Mouse (Mus musculus) testis, adult 2 months (tissue): Measurements from ENCODE around the gene Dera.

Experiments used
- CTCF ChIP-seq: fragments of 200-500 bp; IDR thresholded peaks from 2 replicates; pipeline ENCODE4 v1.5.1; 2012; ENCODE audit warnings: low read depth, mild to moderate bottlenecking, inconsistent platforms, low read length, moderate library complexity; ENCODE audit not compliant: control insufficient read depth, insufficient read depth, insufficient replicate concordance
- POLR2A ChIP-seq: fragments of 200-500 bp; IDR thresholded peaks from 2 replicates; pipeline ENCODE4 v1.6.1; 2012; ENCODE audit warnings: low read depth, mild to moderate bottlenecking, inconsistent platforms, low read length, moderate library complexity; ENCODE audit not compliant: control insufficient read depth

DNA sequence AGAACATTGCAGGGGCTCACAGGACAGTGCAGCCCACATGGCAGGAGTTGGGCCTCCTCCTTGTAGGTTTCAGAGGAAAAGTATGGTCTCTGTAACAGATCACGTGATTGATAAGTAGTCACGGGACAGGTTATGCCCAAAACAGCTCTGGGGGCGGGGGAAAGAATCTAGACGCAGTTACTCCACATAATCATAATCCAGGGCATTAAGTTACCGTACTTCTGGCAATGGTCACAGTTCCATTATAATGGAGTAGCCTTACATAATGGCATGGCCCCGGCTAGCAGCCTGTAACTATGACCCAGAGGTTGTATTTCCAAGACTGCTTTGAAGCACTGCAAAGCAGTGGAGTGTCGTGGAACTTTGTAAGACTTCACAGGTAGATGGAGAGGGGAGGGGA lies 49.8 kb downstream of the Dera start:
- TF ChIP-seq POLR2A, result no peak
- no peak for TF ChIP-seq CTCF
